Mouse (Mus musculus): ENCODE data around the gene Mbtd1. TPM values are rescaled to one million over a fixed set of nuclear protein-coding genes. Genes with fewer than 3 reads are reported as not detected.

The Mbtd1 gene
- polyA plus RNA-seq, 1 experiment: 155 TPM

GRCm38 (mm10) chr11:93929106-93929505, 43.5 kb downstream of the Mbtd1 start:
- Histone ChIP-seq H3K9me3 (replicated peaks; ENCODE audit: control insufficient read depth, insufficient read depth, low read length, poor library complexity, severe bottlenecking) (no peaks in the 10 kb centered on the region), H3K4me3 (ENCODE audit: low read depth, low read length) (no peak overlapping the region), H3K36me3 (ENCODE audit: control insufficient read depth, insufficient read depth, low read length, poor library complexity, severe bottlenecking) (peaks cover 51% of the 10 kb centered on the region), H3K27ac (ENCODE audit: insufficient read depth, low read length) (no peak overlapping the region), H3K9ac (ENCODE audit: low read depth, poor library complexity, severe bottlenecking) (no peak overlapping the region), H3K27me3 (ENCODE audit: control insufficient read depth, insufficient read depth, low read length, poor library complexity, severe bottlenecking) (no peaks in the 10 kb centered on the region), H3K4me1 (ENCODE audit: control insufficient read depth, insufficient read depth, low read length) (no peaks in the 10 kb centered on the region)
- TF ChIP-seq CTCF (IDR thresholded peaks at IDR 0.05; ENCODE audit: low read depth, low read length) (no peak), EP300 (IDR thresholded peaks at IDR 0.05; ENCODE audit: insufficient read depth, low read depth, low read length) (no peak), POLR2A (IDR thresholded peaks at IDR 0.05; ENCODE audit: insufficient read depth, low read length) (no peak)

DNA sequence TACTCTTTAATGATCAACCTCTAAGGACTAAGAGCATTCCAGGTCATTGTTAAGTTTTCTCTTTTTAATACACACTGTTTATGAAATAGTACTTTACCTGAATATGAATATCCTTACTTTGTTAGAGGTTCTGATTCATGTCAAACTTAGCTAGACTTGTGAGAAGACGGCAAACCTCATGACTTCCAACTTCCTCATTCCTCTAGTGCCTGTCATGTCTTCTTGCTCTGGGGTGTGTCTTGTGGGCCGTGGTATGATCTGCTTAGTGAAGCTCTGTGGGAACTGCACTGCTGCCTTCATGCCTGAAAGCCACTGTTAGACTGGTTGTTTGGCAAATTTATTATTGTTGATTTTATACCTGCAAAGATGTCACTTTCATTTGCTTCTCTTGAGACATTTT, 55.3 kb downstream of the Mbtd1 start:
- H3K4me1 ChIP-seq (ENCODE audit: control insufficient read depth, insufficient read depth, low read length): no peaks in the 10 kb centered on the region
- peaks cover 20% of the 10 kb centered on the region for H3K36me3 ChIP-seq (ENCODE audit: control insufficient read depth, insufficient read depth, low read length, poor library complexity, severe bottlenecking)
- no peak for TF ChIP-seq EP300 (IDR thresholded peaks at IDR 0.05; ENCODE audit: insufficient read depth, low read depth, low read length)
- TF ChIP-seq POLR2A (IDR thresholded peaks at IDR 0.05; ENCODE audit: insufficient read depth, low read length): no peak
- TF ChIP-seq CTCF (IDR thresholded peaks at IDR 0.05; ENCODE audit: low read depth, low read length): no peak
- H3K9me3 ChIP-seq (replicated peaks; ENCODE audit: control insufficient read depth, insufficient read depth, low read length, poor library complexity, severe bottlenecking): no peaks in the 10 kb centered on the region
- H3K27me3 ChIP-seq (ENCODE audit: control insufficient read depth, insufficient read depth, low read length, poor library complexity, severe bottlenecking): no peaks in the 10 kb centered on the region
- H3K27ac ChIP-seq (ENCODE audit: insufficient read depth, low read length): no peak overlapping the region
- no peak overlapping the region for H3K4me3 ChIP-seq (ENCODE audit: low read depth, low read length)
- no peak overlapping the region for H3K9ac ChIP-seq (ENCODE audit: low read depth, poor library complexity, severe bottlenecking)

DNA sequence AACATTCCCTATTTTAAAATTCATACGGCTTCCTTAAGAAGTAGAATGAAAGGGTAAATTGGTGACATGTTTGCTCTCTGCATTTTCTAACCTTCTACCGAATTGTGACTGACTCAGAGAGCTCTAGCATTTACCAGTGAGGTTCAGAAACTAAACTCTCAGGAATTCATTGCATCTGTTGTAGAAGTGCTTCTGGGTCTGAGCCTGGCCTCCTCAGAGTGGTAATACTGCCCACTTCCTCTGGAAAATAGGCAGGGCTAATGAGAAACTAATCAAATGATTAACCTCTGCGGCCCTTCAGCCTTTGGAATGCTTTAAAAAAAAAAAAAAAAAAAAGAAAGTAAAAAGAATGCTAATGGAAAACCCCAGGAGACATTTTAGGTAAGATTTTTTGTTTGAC, 59.3 kb downstream of the Mbtd1 start:
- H3K9me3 ChIP-seq (replicated peaks; ENCODE audit: control insufficient read depth, insufficient read depth, low read length, poor library complexity, severe bottlenecking): no peaks in the 10 kb centered on the region
- no peak overlapping the region for H3K27ac ChIP-seq (ENCODE audit: insufficient read depth, low read length)
- no peak overlapping the region for H3K9ac ChIP-seq (ENCODE audit: low read depth, poor library complexity, severe bottlenecking)
- H3K27me3 ChIP-seq (ENCODE audit: control insufficient read depth, insufficient read depth, low read length, poor library complexity, severe bottlenecking): no peaks in the 10 kb centered on the region
- H3K4me3 ChIP-seq (ENCODE audit: low read depth, low read length): no peak overlapping the region
- H3K4me1 ChIP-seq (ENCODE audit: control insufficient read depth, insufficient read depth, low read length): no peaks in the 10 kb centered on the region
- H3K36me3 ChIP-seq (ENCODE audit: control insufficient read depth, insufficient read depth, low read length, poor library complexity, severe bottlenecking): peaks cover 22% of the 10 kb centered on the region
- no peak for TF ChIP-seq EP300 (IDR thresholded peaks at IDR 0.05; ENCODE audit: insufficient read depth, low read depth, low read length)
- no peak for TF ChIP-seq POLR2A (IDR thresholded peaks at IDR 0.05; ENCODE audit: insufficient read depth, low read length)
- no peak for TF ChIP-seq CTCF (IDR thresholded peaks at IDR 0.05; ENCODE audit: low read depth, low read length)

- H3K4me1 ChIP-seq (ENCODE audit: control insufficient read depth, insufficient read depth, low read length): peaks cover 3% of the 10 kb centered on the region
- H3K27ac ChIP-seq (ENCODE audit: insufficient read depth, low read length): no peak overlapping the region
- no peak overlapping the region for H3K4me3 ChIP-seq (ENCODE audit: low read depth, low read length)
- H3K36me3 ChIP-seq (ENCODE audit: control insufficient read depth, insufficient read depth, low read length, poor library complexity, severe bottlenecking): peaks cover 56% of the 10 kb centered on the region
- no peak overlapping the region for H3K9ac ChIP-seq (ENCODE audit: low read depth, poor library complexity, severe bottlenecking)
- no peaks in the 10 kb centered on the region for H3K9me3 ChIP-seq (replicated peaks; ENCODE audit: control insufficient read depth, insufficient read depth, low read length, poor library complexity, severe bottlenecking)
- TF ChIP-seq EP300 (IDR thresholded peaks at IDR 0.05; ENCODE audit: insufficient read depth, low read depth, low read length) (no peak), CTCF (IDR thresholded peaks at IDR 0.05; ENCODE audit: low read depth, low read length) (no peak), POLR2A (IDR thresholded peaks at IDR 0.05; ENCODE audit: insufficient read depth, low read length) (no peak)
- H3K27me3 ChIP-seq (ENCODE audit: control insufficient read depth, insufficient read depth, low read length, poor library complexity, severe bottlenecking): no peaks in the 10 kb centered on the region
Observed at GRCm38 (mm10) chr11:93948887-93949567, 63.4 kb downstream of the Mbtd1 start.

DNA sequence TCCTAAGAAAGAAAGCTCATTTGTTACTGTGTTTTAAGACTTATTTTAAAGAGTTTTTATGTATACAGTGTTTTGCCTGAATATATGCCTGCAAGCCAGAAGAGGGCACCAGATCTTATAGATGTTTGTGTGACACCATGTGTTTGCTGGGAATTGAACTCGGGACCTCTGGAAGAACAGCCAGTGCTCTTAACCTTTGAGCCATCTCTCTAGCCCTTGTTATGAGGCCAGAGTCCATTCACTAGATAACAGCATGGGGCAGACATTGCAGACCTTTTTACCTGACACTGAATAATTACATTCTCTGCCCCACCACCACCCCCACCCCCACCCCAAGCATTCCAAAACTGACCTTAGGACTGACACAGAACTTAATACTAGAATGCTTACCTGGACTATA, 64.4 kb downstream of the Mbtd1 start:
- no peak for TF ChIP-seq EP300 (IDR thresholded peaks at IDR 0.05; ENCODE audit: insufficient read depth, low read depth, low read length)
- no peak for TF ChIP-seq POLR2A (IDR thresholded peaks at IDR 0.05; ENCODE audit: insufficient read depth, low read length)
- no peaks in the 10 kb centered on the region for H3K9me3 ChIP-seq (replicated peaks; ENCODE audit: control insufficient read depth, insufficient read depth, low read length, poor library complexity, severe bottlenecking)
- peaks cover 59% of the 10 kb centered on the region for H3K36me3 ChIP-seq (ENCODE audit: control insufficient read depth, insufficient read depth, low read length, poor library complexity, severe bottlenecking)
- H3K27ac ChIP-seq (ENCODE audit: insufficient read depth, low read length): no peak overlapping the region
- no peak overlapping the region for H3K9ac ChIP-seq (ENCODE audit: low read depth, poor library complexity, severe bottlenecking)
- H3K4me1 ChIP-seq (ENCODE audit: control insufficient read depth, insufficient read depth, low read length): peaks cover 3% of the 10 kb centered on the region
- H3K27me3 ChIP-seq (ENCODE audit: control insufficient read depth, insufficient read depth, low read length, poor library complexity, severe bottlenecking): no peaks in the 10 kb centered on the region
- H3K4me3 ChIP-seq (ENCODE audit: low read depth, low read length): no peak overlapping the region

DNA sequence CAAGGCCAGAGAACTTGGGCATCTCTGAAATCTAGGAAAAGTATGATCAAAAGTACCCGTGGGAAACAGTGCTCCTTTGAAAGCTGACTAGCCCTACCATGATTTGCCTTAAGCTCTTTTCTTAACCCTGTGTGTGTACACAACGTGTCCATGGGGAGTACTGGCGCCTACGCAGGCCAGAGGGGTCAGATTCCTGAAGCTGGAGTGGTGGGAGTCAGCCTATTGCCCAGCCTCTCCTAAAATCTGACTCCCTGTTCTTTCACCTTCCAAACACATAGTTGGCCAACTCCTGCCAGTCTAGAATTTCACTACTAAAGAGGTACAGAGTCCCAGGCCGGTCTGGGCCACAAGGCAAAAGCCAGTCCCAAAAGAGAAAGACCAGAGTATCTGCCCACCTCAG, 66.7 kb downstream of the Mbtd1 start:
- Histone ChIP-seq H3K9ac (ENCODE audit: low read depth, poor library complexity, severe bottlenecking) (peak overlapping the region; percentile 77), H3K4me1 (ENCODE audit: control insufficient read depth, insufficient read depth, low read length) (peaks cover 3% of the 10 kb centered on the region), H3K27me3 (ENCODE audit: control insufficient read depth, insufficient read depth, low read length, poor library complexity, severe bottlenecking) (no peaks in the 10 kb centered on the region), H3K27ac (ENCODE audit: insufficient read depth, low read length) (peak overlapping the region; percentile 32; the same call in 1 of the 2 replicates), H3K9me3 (replicated peaks; ENCODE audit: control insufficient read depth, insufficient read depth, low read length, poor library complexity, severe bottlenecking) (no peaks in the 10 kb centered on the region), H3K36me3 (ENCODE audit: control insufficient read depth, insufficient read depth, low read length, poor library complexity, severe bottlenecking) (peaks cover 54% of the 10 kb centered on the region), H3K4me3 (ENCODE audit: low read depth, low read length) (no peak overlapping the region)
- TF ChIP-seq POLR2A (IDR thresholded peaks at IDR 0.05; ENCODE audit: insufficient read depth, low read length) (no peak), EP300 (IDR thresholded peaks at IDR 0.05; ENCODE audit: insufficient read depth, low read depth, low read length) (no peak), CTCF (IDR thresholded peaks at IDR 0.05; ENCODE audit: low read depth, low read length) (no peak)

Measured in ES-Bruce4 (cell line).